Mouse (Mus musculus) stomach, embryonic 14.5 days (tissue): ENCODE results near the gene Micall2. TPM values are rescaled to one million over a fixed set of nuclear protein-coding genes. Genes with fewer than 3 reads are reported as not detected.
A peak's percentile ranks its signal among the peaks of the same experiment; 100 is the strongest.
"Not testable (repeated sequence)": the region's sequence is repeated elsewhere in the genome, so short reads cannot be mapped to it uniquely, and the experiment has no call there.

Experiments
- ATAC-seq: fragments of 200-750 bp; cut with Nextera tagmentation; 2 replicates; pipeline ENCODE4 v1.8.0; 2017; ENCODE audit warnings: low read depth, moderate TSS enrichment; ENCODE audit not compliant: insufficient number of reproducible peaks, insufficient read depth, low FRiP score
- H3K27ac ChIP-seq: fragments of 300-500 bp; sonication (generic); 2 replicates; pipeline ENCODE4 v1.5.1; 2014; ENCODE audit warnings: mild to moderate bottlenecking, low read length, moderate library complexity, mixed read lengths
- H3K27me3 ChIP-seq: fragments of 300-500 bp; sonication (generic); 2 replicates; pipeline ENCODE4 v1.6.1; 2014; ENCODE audit warnings: low read length, control low read depth, mixed read lengths; ENCODE audit not compliant: control insufficient read depth, insufficient read depth
- H3K36me3 ChIP-seq: fragments of 300-500 bp; sonication (generic); 2 replicates; pipeline ENCODE4 v1.6.1; 2014; ENCODE audit warnings: mild to moderate bottlenecking, control low read depth, low read length, moderate library complexity, mixed read lengths; ENCODE audit not compliant: control insufficient read depth, insufficient read depth
- H3K4me1 ChIP-seq: fragments of 300-500 bp; sonication (generic); 2 replicates; pipeline ENCODE4 v1.6.1; 2014; ENCODE audit warnings: low read length, control low read depth, mixed read lengths; ENCODE audit not compliant: control insufficient read depth, insufficient read depth
- H3K4me2 ChIP-seq: fragments of 300-500 bp; sonication (generic); replicated peaks from 2 replicates; pipeline ENCODE4 v1.6.1; 2014; ENCODE audit warnings: low read depth, low read length, control low read depth
- H3K4me3 ChIP-seq: fragments of 300-500 bp; sonication (generic); 2 replicates; pipeline ENCODE4 v1.5.1; 2014; ENCODE audit warnings: low read depth, low read length, control low read depth
- H3K9ac ChIP-seq: fragments of 300-500 bp; sonication (generic); replicated peaks from 2 replicates; pipeline ENCODE4 v1.6.1; 2014; ENCODE audit warnings: low read depth, mild to moderate bottlenecking, control low read depth, low read length, moderate library complexity, mixed read lengths
- H3K9me3 ChIP-seq: fragments of 300-500 bp; sonication (generic); 2 replicates; pipeline ENCODE4 v1.6.1; 2016; ENCODE audit warnings: low read depth, low read length, control low read depth; ENCODE audit not compliant: control insufficient read depth
- WGBS: fragments of 180-500 bp; shearing (Covaris S2); extraction: QIAGEN DNeasy Blood & Tissue Kit; methylation state at CpG from one replicate; pipeline ENCODE4 v1.1.7; 2014; 5-methylcytosine and 5-hydroxymethylcytosine counted together
- polyA plus RNA-seq: library from polyadenylated mRNA; unstranded; fragments of >200 nt; fragmentation: Nextera tagmentation; extraction: Ambion mirVana; gene quantifications from 2 replicates; pipeline ENCODE4 v1.2.1, GENCODE M21; 2014

Gene Micall2
- polyA plus RNA-seq, 1 experiment from 2014 or later: 5.9 TPM

DNA sequence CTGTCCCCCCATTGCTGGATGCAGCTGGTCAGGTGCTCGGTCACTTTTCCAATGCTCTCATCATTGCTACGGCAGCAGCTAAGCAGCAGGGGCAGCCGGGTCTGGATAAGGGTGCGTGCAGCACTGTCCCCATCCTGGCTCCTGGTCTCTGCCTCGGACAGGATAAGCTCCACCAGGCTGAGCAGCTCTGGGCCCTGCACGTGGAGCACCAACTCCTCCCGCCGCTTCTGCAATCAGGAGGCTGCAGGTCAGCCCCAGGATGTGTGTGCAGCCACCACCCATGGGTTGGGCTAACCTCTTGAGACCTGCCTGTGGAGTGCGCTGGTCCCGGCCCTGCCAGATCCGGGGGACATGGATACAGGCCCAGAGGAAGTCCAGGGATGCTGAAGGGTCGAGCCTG, 20.0 kb upstream of the Micall2 start:
- 90% methylated on average over 12 of the region's 12 CpGs for WGBS
- Histone ChIP-seq H3K4me2 (no peak overlapping the region), H3K4me1 (no peaks in the 10 kb centered on the region), H3K36me3 (peaks cover 62% of the 10 kb centered on the region), H3K27me3 (no peaks in the 10 kb centered on the region), H3K9me3 (no peaks in the 10 kb centered on the region), H3K27ac (no peak overlapping the region), H3K9ac (no peak overlapping the region), H3K4me3 (no peak overlapping the region)
- no peak for ATAC-seq

- WGBS: 23% methylated on average over 12 of the region's 12 CpGs
- no peak overlapping the region for H3K27ac ChIP-seq
- peaks cover 50% of the 10 kb centered on the region for H3K36me3 ChIP-seq
- H3K4me1 ChIP-seq: no peaks in the 10 kb centered on the region
- H3K9me3 ChIP-seq: no peaks in the 10 kb centered on the region
- H3K27me3 ChIP-seq: no peaks in the 10 kb centered on the region
- H3K9ac ChIP-seq: no peak overlapping the region
- no peak for ATAC-seq
- H3K4me3 ChIP-seq: no peak overlapping the region
- no peak overlapping the region for H3K4me2 ChIP-seq
These were observed 18.6 kb upstream of the Micall2 start for GRCm38 (mm10) chr5:139754753-139755152.

GRCm38 (mm10) chr5:139750535-139750934, 14.4 kb upstream of the Micall2 start:
- no peak for ATAC-seq
- no peaks in the 10 kb centered on the region for H3K27me3 ChIP-seq
- H3K9me3 ChIP-seq: no peaks in the 10 kb centered on the region
- no peak overlapping the region for H3K4me2 ChIP-seq
- H3K9ac ChIP-seq: no peak overlapping the region
- H3K4me1 ChIP-seq: no peaks in the 10 kb centered on the region
- peaks cover 22% of the 10 kb centered on the region for H3K36me3 ChIP-seq
- no peak overlapping the region for H3K27ac ChIP-seq
- no peak overlapping the region for H3K4me3 ChIP-seq

- H3K27me3 ChIP-seq: no peaks in the 10 kb centered on the region
- H3K4me1 ChIP-seq: no peaks in the 10 kb centered on the region
- 83% methylated on average over 14 of the region's 16 CpGs for WGBS
- H3K9ac ChIP-seq: no peak overlapping the region
- no peak overlapping the region for H3K4me2 ChIP-seq
- no peaks in the 10 kb centered on the region for H3K9me3 ChIP-seq
- peaks cover 15% of the 10 kb centered on the region for H3K36me3 ChIP-seq
- ATAC-seq: no peak
- H3K4me3 ChIP-seq: no peak overlapping the region
- no peak overlapping the region for H3K27ac ChIP-seq
These were observed 13.4 kb upstream of the Micall2 start for GRCm38 (mm10) chr5:139749413-139750125.

- Histone ChIP-seq H3K9ac (no peak overlapping the region), H3K9me3 (no peaks in the 10 kb centered on the region), H3K27me3 (no peaks in the 10 kb centered on the region), H3K4me3 (no peak overlapping the region), H3K27ac (no peak overlapping the region), H3K4me1 (0 out of 2 replicates have a peak, but pooled peaks cover 3% of the 10 kb centered on the region), H3K4me2 (no peak overlapping the region), H3K36me3 (no peaks in the 10 kb centered on the region; the same call in 1 of the 2 replicates)
- WGBS: 6% methylated on average over 3 of the region's 3 CpGs
- peak; percentile 76 for ATAC-seq
These were observed 9.6 kb upstream of the Micall2 start for GRCm38 (mm10) chr5:139745771-139746170.

DNA sequence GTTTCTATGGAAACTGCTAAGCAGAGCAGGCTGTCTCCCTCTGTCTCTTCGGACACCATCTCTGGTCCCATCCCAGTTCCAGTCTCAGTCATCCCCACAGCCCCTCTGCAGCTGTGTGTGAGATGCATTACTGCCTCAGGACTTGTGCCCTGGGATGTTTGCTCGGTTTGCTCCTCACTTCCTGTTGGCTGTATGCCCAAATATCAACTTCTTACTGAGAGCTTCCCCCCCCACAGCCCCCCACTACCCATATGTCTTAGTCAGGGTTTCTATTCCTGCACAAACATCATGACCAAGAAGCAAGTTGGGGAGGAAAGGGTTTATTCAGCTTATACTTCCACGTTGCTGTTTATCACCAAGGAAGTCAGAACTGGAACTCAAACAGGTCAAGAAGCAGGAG, 6.5 kb upstream of the Micall2 start:
- H3K27ac ChIP-seq, H3K9me3 ChIP-seq, H3K4me1 ChIP-seq, H3K4me2 ChIP-seq, ATAC-seq, H3K27me3 ChIP-seq, H3K36me3 ChIP-seq, H3K4me3 ChIP-seq, H3K9ac ChIP-seq: not testable (repeated sequence)
- 27% methylated on average over 3 of the region's 3 CpGs for WGBS

DNA sequence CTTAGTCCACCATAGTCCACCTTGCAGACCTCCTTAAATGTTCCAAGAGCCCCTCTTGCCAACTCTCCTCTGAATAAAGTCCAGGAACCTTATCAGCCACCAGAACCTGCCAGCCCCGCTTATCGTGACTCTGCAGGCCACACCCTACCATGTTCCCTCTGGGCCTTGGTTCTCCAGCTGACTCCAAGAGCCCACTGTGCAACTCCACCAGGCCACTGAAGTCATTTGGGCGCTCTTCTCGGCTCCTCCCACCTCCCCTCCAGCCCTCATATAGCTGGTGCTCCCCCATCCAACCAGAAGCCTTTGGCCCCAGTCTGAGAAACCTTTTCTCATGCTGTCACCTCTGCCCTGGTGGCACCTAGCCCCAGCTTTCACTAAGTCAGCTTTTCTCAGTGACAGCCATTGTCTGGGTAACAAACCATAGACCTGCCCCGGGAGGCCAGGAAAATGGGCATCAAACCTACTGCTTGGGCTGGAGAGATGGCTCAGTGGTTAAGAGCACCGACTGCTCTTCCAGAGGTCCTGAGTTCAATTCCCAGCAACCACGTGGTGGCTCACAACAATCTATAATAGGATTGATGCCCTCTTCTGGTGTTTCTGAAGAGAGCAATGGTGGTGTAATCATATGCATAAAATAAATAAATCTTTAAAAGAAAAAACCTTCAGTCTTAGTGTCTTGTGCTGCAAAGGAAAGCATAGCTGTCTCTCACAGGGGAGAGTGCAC, 2.6 kb upstream of the Micall2 start:
- Histone ChIP-seq H3K36me3 (no peaks in the 10 kb centered on the region), H3K9ac (no peak overlapping the region), H3K9me3 (no peaks in the 10 kb centered on the region), H3K4me3 (no peak overlapping the region), H3K4me1 (peaks cover 21% of the 10 kb centered on the region; the same call in 1 of the 2 replicates), H3K27me3 (no peaks in the 10 kb centered on the region), H3K4me2 (no peak overlapping the region), H3K27ac (no peak overlapping the region)
- peak; percentile 43; the same call in 1 of the 2 replicates for ATAC-seq
- 76% methylated on average over 7 of the region's 7 CpGs for WGBS

DNA sequence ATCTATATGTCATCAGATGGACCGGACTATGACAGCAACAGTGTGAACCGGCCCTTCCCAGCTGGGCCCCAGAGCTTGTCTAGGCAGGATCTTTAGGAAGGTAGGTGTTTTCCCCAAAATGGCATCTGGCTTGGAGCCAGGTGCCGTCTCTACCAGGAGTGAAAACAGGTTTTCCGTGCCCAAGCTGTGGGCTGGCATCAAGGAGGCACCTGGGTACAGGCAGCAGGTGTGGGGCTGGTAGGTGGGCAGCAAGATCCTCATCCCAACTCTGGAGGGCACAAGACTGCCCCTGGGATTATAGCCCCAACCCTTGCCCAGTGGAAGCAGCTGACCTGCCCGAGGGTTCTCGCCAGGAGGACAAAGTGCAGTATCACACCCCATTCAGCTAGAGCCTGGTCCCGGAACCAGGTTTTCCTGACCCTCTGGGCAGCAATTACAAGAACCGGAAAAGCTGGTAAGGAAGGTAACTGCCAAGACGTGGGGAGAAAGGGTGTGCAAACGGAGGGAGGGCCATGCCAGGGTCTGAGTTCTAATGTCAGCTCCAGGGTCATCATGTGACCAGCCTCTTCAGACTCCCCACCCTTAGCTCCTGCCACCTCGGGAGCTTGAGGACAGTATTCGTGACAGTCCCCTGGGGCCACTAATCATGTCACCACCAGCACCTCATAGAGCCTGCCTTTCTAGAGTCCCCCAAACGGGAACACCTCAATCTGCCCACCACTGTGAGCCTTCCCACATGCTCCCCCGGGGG, 1.9 kb upstream of the Micall2 start:
- no peak for ATAC-seq
- H3K9ac ChIP-seq: no peak overlapping the region
- no peaks in the 10 kb centered on the region for H3K27me3 ChIP-seq
- no peak overlapping the region for H3K4me3 ChIP-seq
- H3K4me1 ChIP-seq: peaks cover 25% of the 10 kb centered on the region
- peak overlapping the region; percentile 27; the same call in 1 of the 2 replicates for H3K27ac ChIP-seq
- WGBS: 78% methylated on average over 14 of the region's 14 CpGs
- no peaks in the 10 kb centered on the region for H3K9me3 ChIP-seq
- H3K36me3 ChIP-seq: no peaks in the 10 kb centered on the region
- H3K4me2 ChIP-seq: no peak overlapping the region
